Mouse (Mus musculus) liver, adult 2 months (tissue): ENCODE measurements at regions not wholly inside any gene's neighbourhood (a gene's known extent, or its start where the extent isn't known, plus 50 kb on each side); places are given as distances from the start of the nearest gene placed in this dataset.

Experiments used
- CTCF ChIP-seq: fragments of 200-500 bp; IDR thresholded peaks from 2 replicates; pipeline ENCODE4 v1.5.1; 2011; ENCODE audit warnings: low read depth, low read length, control low read depth
- POLR2A ChIP-seq: fragments of 200-500 bp; IDR thresholded peaks from 2 replicates; pipeline ENCODE4 v1.6.1; 2011; ENCODE audit warnings: low read length, control low read depth; ENCODE audit not compliant: insufficient read depth; ENCODE audit errors: extremely low read depth

DNA sequence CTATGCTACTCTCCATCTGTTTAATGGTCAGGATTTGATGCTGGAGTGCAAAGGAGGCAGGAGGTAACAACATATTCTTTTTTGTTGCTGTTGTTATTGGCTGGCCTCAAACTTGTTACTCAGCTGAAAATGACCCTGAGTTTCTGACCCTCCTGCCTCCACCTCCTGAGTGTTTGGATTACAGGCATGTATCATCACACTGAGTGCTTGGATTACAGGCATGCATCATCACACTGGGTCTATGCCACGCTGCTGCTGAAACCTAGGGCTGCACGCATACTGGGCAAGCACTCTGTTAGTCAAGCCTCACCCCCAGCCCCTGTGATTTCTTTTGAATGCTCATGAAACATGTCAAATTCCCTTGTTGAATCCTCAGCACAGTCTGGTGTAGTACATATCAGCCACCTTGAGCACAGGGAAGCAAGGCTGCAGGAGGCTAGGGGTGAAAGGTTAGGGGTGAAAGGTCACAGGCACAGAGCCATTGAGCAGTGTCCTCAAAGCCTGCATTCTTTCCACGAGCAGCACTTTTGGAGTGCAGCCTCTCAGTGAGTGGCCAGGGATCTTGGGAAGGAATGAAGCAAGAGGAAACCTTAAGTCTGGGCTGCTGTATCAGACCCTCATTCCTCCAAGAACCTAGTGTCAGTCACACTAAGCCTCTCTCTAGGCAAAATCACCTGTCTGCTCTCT, 52.2 kb upstream of the Smad3 start:
- TF ChIP-seq POLR2A (no peak), CTCF (no peak)
